Mouse (Mus musculus) effector memory CD4-positive, alpha-beta T cell, adult 7 months (primary cell): ENCODE measurements around the gene Vasn. TPM values are rescaled to one million over a fixed set of nuclear protein-coding genes. Genes with fewer than 3 reads are reported as not detected.

Experiments
- polyA plus RNA-seq: library from polyadenylated mRNA; unstranded; fragments of 100-300 nt; shearing (Covaris generic); gene quantifications from one replicate; pipeline ENCODE4 v1.2.1, GENCODE M21; 2017

The Vasn gene
- 0.87 TPM for polyA plus RNA-seq

GRCm38 (mm10) chr16:4639831-4640237 lies at the start of gene Vasn, which contains the start of gene Dnaja3:
Gene Vasn, plus strand, starts transcription at chr16:4639941.
Gene Dnaja3, plus strand, starts transcription at chr16:4639989.

GRCm38 (mm10) chr16:4593971-4594813 lies 45.5 kb upstream of the Vasn start, which contains the start of gene Glis2:
Gene Glis2, plus strand, starts transcription at chr16:4594713.

GRCm38 (mm10) chr16:4624481-4625110 lies 15.1 kb upstream of the Vasn start, which contains the start of gene Pam16:
Gene Pam16, minus strand, starts transcription at chr16:4624988.

GRCm38 (mm10) chr16:4679121-4680018 lies 39.6 kb downstream of the Vasn start, which contains the start of gene Coro7:
Gene Coro7, minus strand, starts transcription at chr16:4679777.

Other genes with a start within 250 kb of the Vasn start
- gene Adcy9, start 219.4 kb upstream of the Vasn start, polyA plus RNA-seq: 0.13 TPM
- not detected for gene Srl, start 98.1 kb upstream of the Vasn start, polyA plus RNA-seq
- 0.95 TPM for gene Tfap4, start 80.1 kb upstream of the Vasn start, polyA plus RNA-seq
- 1.0 TPM for gene Glis2, start 45.2 kb upstream of the Vasn start, polyA plus RNA-seq
- 7.0 TPM for gene Pam16, start 15.0 kb upstream of the Vasn start, polyA plus RNA-seq
- gene Dnaja3, start within 50 bp of the Vasn start, polyA plus RNA-seq: 38.2 TPM
- 125 TPM for gene Coro7, start 39.8 kb downstream of the Vasn start, polyA plus RNA-seq
- gene Nmral1, start 79.4 kb downstream of the Vasn start, polyA plus RNA-seq: 2.2 TPM
- gene Hmox2, start 86.4 kb downstream of the Vasn start, polyA plus RNA-seq: 57.2 TPM
- gene Cdip1, start 150.4 kb downstream of the Vasn start, polyA plus RNA-seq: 47.7 TPM
- 0.29 TPM for gene 4930562C15Rik, start 195.5 kb downstream of the Vasn start, polyA plus RNA-seq
- 78.3 TPM for gene Ubald1, start 240.4 kb downstream of the Vasn start, polyA plus RNA-seq
- gene Mgrn1, start 246.3 kb downstream of the Vasn start, polyA plus RNA-seq: 49.6 TPM